Comparison of ENCODE assay signal across 26 mouse cellular contexts in the genomic region with DNA sequence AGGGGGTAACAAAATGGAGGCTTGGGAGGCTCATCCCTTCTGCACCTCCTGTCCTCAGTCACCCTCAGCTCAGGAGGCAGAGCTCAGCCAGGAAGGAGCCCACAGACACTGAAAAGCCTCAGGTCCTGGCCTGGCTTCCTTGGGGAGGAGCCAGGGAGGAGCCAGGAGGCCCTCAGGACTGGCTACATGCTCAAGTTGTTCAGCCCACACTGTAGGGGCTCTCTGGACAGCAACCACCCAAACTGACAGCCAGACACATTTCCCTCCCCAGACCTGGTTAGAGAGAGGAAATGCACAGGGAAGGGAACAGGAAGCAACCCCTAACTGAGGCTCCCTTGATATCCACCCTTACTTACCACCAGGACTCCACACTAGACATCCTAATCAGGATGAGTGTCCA. TPM values are rescaled to one million over a fixed set of nuclear protein-coding genes. Genes with fewer than 3 reads are reported as not detected.
"Had no signal": no experiment of that assay in that cellular context is flagged by ENCODE, and none has a peak within 500 bp of the region (broad histone marks: within the 10 kb centered on the region; RNA-seq: fewer than 3 reads in every experiment).

No protein-coding gene starts in this region.

RNA-seq across cellular contexts. Expression of a gene that starts 25.5 kb away (rescaled TPM):
- total RNA-seq: forebrain, postnatal 0 days; gastrocnemius, adult 18-20 months; gastrocnemius, adult 2 months; gastrocnemius, adult 8-10 months; gastrocnemius, postnatal 10 days; gastrocnemius, postnatal 14 days; gastrocnemius, postnatal 25 days; gastrocnemius, postnatal 36 days; gastrocnemius, postnatal 4 days; heart, adult 18-20 months had no signal
- polyA plus RNA-seq: cortical plate, adult 2 months; embryonic facial prominence, embryonic 10.5 days; embryonic facial prominence, embryonic 13.5 days; embryonic facial prominence, embryonic 14.5 days; erythroblast, embryonic 14.5 days; forebrain, embryonic 11.5 days; forebrain, embryonic 12.5 days; forebrain, embryonic 13.5 days; forebrain, embryonic 14.5 days; forebrain, embryonic 15.5 days; forebrain, postnatal 0 days; frontal cortex, adult 2 months; heart, adult 2 months had no signal

RNA-seq across cellular contexts. Expression of a gene that starts 25.8 kb away (rescaled TPM):
- total RNA-seq: forebrain, postnatal 0 days; gastrocnemius, adult 18-20 months; gastrocnemius, adult 2 months; gastrocnemius, adult 8-10 months; gastrocnemius, postnatal 10 days; gastrocnemius, postnatal 14 days; gastrocnemius, postnatal 25 days; gastrocnemius, postnatal 36 days; gastrocnemius, postnatal 4 days; heart, adult 18-20 months; heart, adult 8-10 months had no signal
- polyA plus RNA-seq: embryonic facial prominence, embryonic 11.5 days; embryonic facial prominence, embryonic 13.5 days; erythroblast, embryonic 14.5 days; forebrain, embryonic 10.5 days; forebrain, embryonic 11.5 days; forebrain, embryonic 12.5 days; forebrain, embryonic 13.5 days; forebrain, embryonic 14.5 days; forebrain, embryonic 16.5 days; forebrain, postnatal 0 days; heart, adult 2 months had no signal

RNA-seq across cellular contexts. Expression of a gene that starts 29.2 kb away (rescaled TPM):
- polyA plus RNA-seq: erythroblast, embryonic 14.5 days had no signal
